Mouse (Mus musculus) erythroblast, embryonic 14.5 days (primary cell): ENCODE measurements around the gene Ing1. TPM values are rescaled to one million over a fixed set of nuclear protein-coding genes. Genes with fewer than 3 reads are reported as not detected.

Source experiments
- H3K27me3 ChIP-seq: 2 replicates; pipeline ENCODE4 v1.6.1; 2012; ENCODE audit warnings: inconsistent platforms; ENCODE audit not compliant: control insufficient read depth
- H3K36me3 ChIP-seq: 2 replicates; pipeline ENCODE4 v1.6.1; 2012; ENCODE audit warnings: mild to moderate bottlenecking, inconsistent platforms; ENCODE audit not compliant: control insufficient read depth
- H3K4me1 ChIP-seq: 2 replicates; pipeline ENCODE4 v1.6.1; 2012; ENCODE audit warnings: inconsistent platforms; ENCODE audit not compliant: control insufficient read depth
- H3K4me3 ChIP-seq: replicated peaks from 2 replicates; pipeline ENCODE3; 2012; ENCODE audit warnings: moderate library complexity, mild to moderate bottlenecking, inconsistent platforms
- H3K9me3 ChIP-seq: 2 replicates; pipeline ENCODE4 v1.6.1; 2012; ENCODE audit warnings: low read length, inconsistent platforms, mixed read lengths; ENCODE audit not compliant: control insufficient read depth
- GATA1 ChIP-seq: IDR thresholded peaks from 2 replicates; pipeline ENCODE4 v1.6.1; 2012; ENCODE audit warnings: low read length, inconsistent platforms, mixed read lengths
- TAL1 ChIP-seq: IDR thresholded peaks from 3 replicates; pipeline ENCODE4 v1.6.1; 2012; ENCODE audit warnings: low read length, inconsistent platforms, mixed read lengths
- polyA plus RNA-seq: library from polyadenylated mRNA; stranded (reverse); fragments of >175 nt; gene quantifications from 2 replicates; pipeline ENCODE4 v1.2.3, GENCODE M21; 2012

Ing1 gene
- polyA plus RNA-seq, 1 experiment, result 4.3 TPM

GRCm38 (mm10) chr8:11600301-11600951 lies 45.1 kb downstream of the Ing1 start:
- H3K27me3 ChIP-seq, result no peaks in the 10 kb centered on the region
- H3K4me1 ChIP-seq, result no peaks in the 10 kb centered on the region; the same call in 1 of the 2 replicates
- TF ChIP-seq GATA1 (no peak), TAL1 (no peak)
- peaks cover 5% of the 10 kb centered on the region for H3K9me3 ChIP-seq
- no peak overlapping the region for H3K4me3 ChIP-seq
- H3K36me3 ChIP-seq, result peaks cover 3% of the 10 kb centered on the region

DNA sequence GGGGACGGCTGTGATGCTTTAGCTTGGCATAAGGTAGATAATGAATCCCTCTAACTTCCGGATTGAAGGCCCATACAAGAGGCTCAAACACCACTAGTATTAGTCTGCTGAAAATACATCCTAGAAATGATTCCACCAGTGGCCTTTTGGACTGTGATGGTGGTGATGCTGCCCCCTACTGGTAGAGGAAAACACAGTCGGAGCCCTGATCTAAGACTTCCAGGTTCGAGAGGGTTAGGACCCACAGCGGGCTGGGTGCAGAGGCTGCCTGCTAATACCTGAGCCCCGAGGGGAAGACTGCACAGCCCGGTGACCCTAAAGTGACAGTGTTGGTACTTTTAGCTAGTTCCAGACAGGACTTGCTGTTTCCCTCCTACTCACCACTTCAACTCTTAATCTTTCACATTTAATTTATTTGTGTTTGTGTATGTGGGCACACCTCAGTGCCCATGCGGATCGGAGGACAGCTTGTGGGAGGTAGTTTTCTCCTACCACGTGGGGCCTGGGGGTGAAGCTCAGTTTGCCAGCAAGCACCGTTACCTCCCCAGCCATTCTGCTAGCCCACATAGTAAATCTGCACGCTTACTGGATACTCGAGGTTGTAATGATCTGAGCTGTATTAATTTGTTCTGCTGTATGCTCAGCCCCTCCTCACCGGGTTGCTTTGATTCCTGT lies 46.8 kb downstream of the Ing1 start:
- no peak for TF ChIP-seq TAL1
- TF ChIP-seq GATA1, result no peak
- no peak overlapping the region for H3K4me3 ChIP-seq

DNA sequence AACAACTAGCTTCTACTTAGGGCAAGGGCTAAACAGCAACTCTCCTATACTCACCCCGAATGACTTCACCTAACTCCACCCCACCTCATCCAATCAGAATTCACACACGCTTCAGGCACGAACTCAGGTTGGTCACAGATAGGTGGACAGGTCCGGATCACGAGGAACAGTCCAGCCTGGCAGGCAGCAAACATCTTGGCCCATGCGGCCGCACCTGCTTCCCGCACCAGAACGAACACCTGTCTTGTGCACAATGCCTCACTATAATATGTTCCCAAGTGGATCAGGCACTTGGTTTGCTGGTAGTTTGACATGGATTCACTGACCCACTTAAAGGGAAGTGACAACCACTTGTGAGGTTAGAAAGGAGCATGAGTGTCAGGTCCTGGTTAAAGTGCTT lies 53.5 kb downstream of the Ing1 start:
- Histone ChIP-seq H3K9me3 (peaks cover 14% of the 10 kb centered on the region), H3K4me1 (no peaks in the 10 kb centered on the region), H3K4me3 (no peak overlapping the region), H3K36me3 (peaks cover 64% of the 10 kb centered on the region), H3K27me3 (no peaks in the 10 kb centered on the region)
- TF ChIP-seq TAL1 (no peak), GATA1 (no peak)

More for the DNA sequence above, 46.8 kb downstream of the Ing1 start:
- H3K27me3 ChIP-seq, result no peaks in the 10 kb centered on the region
- peaks cover 10% of the 10 kb centered on the region for H3K36me3 ChIP-seq
- peaks cover 7% of the 10 kb centered on the region for H3K9me3 ChIP-seq
- H3K4me1 ChIP-seq, result no peaks in the 10 kb centered on the region; the same call in 1 of the 2 replicates

Other genes starting within 250 kb of the Ing1 start
- 0.14 and 0.21 TPM in 2 replicates for gene Col4a2, start 242.8 kb upstream of the Ing1 start, polyA plus RNA-seq
- 0.18 and 0.24 TPM in 2 replicates for gene Col4a1, start 242.7 kb upstream of the Ing1 start, polyA plus RNA-seq
- 0.05 and 0.09 TPM in 2 replicates for gene Rab20, start 76.9 kb upstream of the Ing1 start, polyA plus RNA-seq
- gene Naxd, start 58.1 kb upstream of the Ing1 start, polyA plus RNA-seq, result 3.1 and 3.9 TPM in 2 replicates
- 2.0 and 2.3 TPM in 2 replicates for gene Cars2, start 4.8 kb upstream of the Ing1 start, polyA plus RNA-seq
- 0.96 and 1.2 TPM in 2 replicates for gene Ankrd10, start 80.2 kb downstream of the Ing1 start, polyA plus RNA-seq
- gene 1700016D06Rik, start 145.5 kb downstream of the Ing1 start, polyA plus RNA-seq, result not detected in 2 replicates
- gene Arhgef7, start 172.2 kb downstream of the Ing1 start, polyA plus RNA-seq, result 0.95 and 1.1 TPM in 2 replicates